Mouse (Mus musculus): ENCODE measurements around the gene Ush1g. TPM values are rescaled to one million over a fixed set of nuclear protein-coding genes. Genes with fewer than 3 reads are reported as not detected.

The Ush1g gene
- polyA plus RNA-seq (2017; shearing (Covaris generic)), result not detected

DNA sequence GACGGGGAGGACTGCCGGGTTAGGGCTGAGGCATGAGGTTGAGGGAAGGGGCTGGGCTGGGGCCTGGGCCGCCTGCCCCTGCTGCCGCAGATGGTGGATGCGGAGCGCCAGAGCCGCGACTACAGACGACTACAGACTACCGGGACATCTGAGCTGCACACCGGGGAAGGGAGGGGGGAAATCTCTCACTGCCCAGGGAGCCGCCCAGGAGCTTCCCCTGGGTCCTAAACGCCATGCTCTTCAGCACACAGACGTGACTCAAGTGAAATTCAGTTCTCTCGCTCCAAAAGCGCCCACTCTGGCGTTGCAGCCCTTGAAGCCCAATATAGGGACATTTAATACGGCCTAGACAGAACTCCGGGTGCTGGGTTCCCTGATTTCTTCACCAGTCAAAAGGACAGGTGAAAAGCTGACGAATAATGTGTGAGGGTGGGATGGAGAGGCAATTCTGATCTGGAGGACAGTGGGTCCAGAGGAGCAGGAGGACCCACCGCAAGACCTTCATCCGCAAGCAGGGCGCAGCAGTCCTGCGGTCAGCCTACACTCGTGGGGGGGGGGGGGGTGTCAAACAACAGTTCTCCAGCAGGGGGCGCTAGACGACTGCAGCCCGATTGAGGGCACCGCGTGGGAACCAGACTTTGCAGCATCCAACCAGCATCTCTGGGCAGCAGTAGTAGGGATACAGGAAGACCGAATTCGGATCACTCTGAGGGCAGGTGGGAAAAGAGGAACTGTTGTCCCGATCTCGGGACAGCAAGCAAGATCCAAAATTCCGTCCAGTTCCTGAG, at the start of gene Ush1g:
Gene Ush1g, minus strand, starts transcription at position 136 of the 788 bp plus-strand sequence.

DNA sequence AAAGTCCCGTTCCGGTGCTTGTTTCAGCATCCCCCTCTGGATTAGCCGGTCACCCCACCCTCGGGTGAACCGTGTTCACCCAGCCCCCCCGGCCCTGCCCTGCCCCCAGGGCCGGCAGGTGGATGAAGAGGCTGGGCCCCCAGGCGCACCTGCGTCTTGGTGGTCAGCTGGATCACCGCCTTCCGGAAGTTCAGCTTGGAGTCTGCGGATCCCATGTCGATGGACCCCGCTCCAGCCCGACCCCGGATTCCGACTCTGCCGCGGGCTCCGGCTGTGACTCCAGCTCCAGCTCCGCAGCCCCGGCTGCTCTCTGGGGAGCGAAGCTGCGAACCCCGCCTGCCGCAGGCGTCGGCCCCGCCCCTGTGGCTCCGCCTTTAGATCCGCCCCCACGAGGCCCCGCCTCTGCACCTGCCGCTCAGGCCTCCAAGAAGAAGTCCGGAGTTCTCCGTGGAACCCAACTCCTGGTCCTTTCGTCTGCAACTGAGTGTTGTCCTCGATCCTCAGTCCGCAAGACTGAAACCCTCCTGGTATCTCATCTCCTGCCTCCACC, 45.6 kb upstream of the Ush1g start, which contains the start of gene Hid1:
Gene Hid1, minus strand, starts transcription at position 362 of the 550 bp plus-strand sequence.

DNA sequence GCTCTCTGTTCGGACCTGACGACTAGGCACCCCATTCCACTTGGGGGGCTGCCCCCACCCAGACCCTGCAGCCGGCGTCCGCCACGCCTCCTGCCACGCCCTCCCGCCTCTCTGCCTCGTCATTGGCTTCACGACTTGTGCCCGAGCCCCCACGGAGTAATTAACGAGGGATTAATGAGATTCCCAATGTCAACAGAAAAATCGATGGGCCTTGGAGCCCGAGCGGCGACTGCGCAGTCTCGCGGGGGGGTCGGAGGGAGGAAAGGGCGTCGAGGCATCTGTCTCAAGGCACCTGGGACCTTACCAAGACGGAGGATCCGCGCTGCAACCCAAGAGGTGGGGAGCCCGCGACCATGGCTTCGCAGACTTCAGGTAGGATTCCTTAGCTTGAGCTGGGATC, 12.7 kb upstream of the Ush1g start, which contains the start of gene Otop3:
Gene Otop3, plus strand, starts transcription at position 201 of the 400 bp plus-strand sequence.

DNA sequence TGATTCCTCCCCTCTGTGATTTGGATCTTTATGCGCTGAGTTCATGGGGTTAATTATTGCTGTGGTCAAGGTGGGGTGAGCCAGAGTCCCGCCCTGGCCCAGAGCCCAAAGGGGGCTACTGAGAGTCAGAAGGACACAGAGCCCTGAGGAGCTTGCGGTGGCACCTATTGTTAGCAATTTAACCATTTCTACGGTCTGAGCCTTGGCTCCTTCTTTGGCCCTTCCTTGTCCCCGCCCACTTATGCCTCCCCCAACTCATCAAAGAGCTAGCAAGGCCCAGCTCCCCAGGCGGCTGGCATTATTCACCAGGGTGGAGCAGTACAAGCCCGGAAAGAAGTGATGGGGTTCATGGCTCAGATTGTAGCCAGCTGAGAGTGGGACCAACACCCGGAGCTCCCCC, 15.0 kb downstream of the Ush1g start, which contains the start of gene Otop2:
Gene Otop2, plus strand, starts transcription at position 301 of the 400 bp plus-strand sequence.

DNA sequence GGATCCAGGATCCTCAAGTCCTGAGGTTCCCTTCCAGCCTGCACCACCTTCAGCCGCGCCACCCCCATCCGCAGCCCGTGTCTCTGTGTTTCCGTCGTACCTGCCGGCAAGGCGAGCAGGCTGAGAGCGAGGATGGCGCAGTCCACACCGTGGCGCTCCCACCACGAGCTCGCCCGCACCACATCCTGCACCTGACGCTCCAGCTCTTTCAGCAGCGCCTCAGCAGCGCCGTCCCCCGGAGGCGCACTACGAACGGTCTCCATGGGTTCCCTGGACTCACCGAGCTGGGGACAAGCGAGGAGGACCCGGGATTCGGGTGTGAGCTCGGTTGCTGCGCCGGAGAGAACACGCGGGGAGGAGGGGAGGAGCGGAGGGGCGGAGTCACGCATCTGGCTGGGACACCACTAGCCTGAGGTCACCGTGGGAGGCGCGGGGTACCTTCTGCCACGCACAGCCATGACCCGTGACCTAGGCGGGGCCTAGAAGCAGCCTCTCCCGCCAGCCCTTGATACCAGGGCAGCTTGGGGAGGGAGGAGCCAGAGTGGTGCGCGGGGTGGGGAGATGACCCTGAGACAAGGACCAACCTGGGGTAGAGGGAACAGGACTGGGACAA, 24.5 kb downstream of the Ush1g start, which contains the start of gene Fads6:
Gene Fads6, minus strand, starts transcription at position 450 of the 613 bp plus-strand sequence.

DNA sequence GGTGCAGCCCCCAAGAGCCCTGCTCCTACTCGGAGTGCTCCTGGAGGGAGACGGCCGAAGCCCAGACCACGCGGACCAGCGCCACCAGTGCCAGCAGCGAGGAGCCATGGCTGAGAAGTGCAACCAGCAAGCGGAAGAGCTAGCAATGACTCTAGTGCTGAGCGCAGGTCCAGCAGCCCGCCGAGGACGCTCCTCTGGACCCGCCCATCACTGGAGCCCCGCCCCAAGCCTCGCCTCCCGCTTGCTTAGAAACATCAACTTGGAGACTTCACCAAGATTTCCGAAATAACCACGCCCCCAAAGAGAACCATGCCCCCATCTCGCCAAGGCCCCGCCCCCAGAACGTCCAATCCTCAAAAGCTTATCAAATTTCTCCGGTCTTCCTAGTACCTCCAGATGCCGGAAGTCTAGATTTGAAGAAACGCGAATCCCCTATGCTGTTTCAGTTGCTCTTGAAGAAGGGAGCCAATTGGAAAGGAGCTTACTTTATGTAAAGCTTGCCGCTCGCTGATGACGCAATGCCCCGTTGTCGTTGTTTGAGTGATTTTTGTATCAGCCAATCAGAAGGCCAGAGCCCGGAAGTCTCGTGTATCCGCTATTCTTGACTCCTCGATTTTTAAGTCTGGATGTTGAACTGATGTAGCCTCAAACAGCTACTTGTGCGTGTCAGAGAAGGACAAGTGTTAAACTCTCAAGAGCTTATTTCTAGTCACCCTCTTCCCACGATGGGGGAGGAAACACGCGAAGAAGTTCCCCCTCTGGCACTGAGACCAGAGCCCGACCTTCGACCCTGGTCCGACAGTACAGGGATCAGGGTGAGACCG, 44.8 kb downstream of the Ush1g start, which contains the start of gene Fdxr:
Gene Fdxr, minus strand, starts transcription at position 271 of the 824 bp plus-strand sequence.

DNA sequence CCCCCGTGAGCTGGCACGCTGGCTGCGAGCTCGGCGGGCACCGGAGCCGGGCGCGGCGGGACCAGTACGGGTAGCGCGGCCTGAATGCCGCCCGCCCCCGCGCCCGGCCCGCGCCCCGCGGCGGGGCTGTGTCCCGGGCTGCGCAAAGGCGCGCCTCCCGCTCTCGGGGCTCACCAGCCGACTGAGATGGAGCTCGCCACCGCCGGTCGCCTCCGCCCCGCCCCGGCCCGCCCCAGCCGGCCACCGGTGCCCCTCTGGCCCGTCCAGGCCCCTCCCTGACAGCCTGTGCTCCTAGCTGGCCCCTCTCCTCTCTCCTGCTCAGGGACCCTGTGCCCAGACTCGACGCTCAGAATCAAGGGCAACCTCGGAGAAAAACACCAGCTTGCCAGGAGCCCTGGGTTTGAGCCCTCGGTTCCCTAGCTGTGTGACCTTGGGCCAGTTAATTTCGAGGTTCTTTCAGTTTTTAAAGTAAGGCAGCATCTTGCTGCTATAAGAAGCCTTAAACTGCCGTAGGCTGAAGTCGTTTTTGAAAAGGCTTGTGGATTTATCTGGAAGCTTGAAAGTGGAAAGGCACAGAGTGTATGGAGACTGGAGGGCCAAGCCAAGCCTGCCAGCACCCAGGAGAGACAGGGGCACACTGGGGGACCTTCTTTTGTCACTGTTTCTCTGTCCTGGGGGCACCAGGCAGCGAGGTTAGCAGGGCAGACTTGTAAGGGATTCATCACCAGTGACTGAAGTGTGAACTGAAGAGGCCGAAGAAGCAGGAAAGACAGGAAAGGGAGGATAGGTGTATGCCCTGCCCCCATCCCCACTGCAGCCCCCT, 54.6 kb downstream of the Ush1g start, which contains the start of gene Grin2c:
Gene Grin2c, minus strand, starts transcription at position 183 of the 823 bp plus-strand sequence.

Other genes with a start within 250 kb of the Ush1g start
- 100 to 1,000 TPM; 154 to 188 TPM for gene Rab37, start 230.6 kb downstream of the Ush1g start, polyA plus RNA-seq (2017; shearing (Covaris generic))
- gene Cd300lf, start 188.0 kb downstream of the Ush1g start, polyA plus RNA-seq (2017; shearing (Covaris generic)), result under 1 TPM; 0.39 to 0.98 TPM
- 100 to 1,000 TPM; 433 to 435 TPM for gene Slc9a3r1, start 158.7 kb downstream of the Ush1g start, polyA plus RNA-seq (2017; shearing (Covaris generic))
- 10 to 100 TPM; 15.3 to 15.4 TPM for gene Tmem104, start 134.6 kb downstream of the Ush1g start, polyA plus RNA-seq (2017; shearing (Covaris generic))
- 10 to 100 TPM; 14.0 to 15.7 TPM for gene Nat9, start 134.2 kb downstream of the Ush1g start, polyA plus RNA-seq (2017; shearing (Covaris generic))
- gene Grin2c, start 54.8 kb downstream of the Ush1g start, polyA plus RNA-seq (2017; shearing (Covaris generic)), result under 1 TPM in 1 of 2 experiments, not detected in 1; 0.04 TPM
- gene Fdxr, start 45.0 kb downstream of the Ush1g start, polyA plus RNA-seq (2017; shearing (Covaris generic)), result 10 to 100 TPM; 25.0 to 35.0 TPM
- gene Fads6, start 24.4 kb downstream of the Ush1g start, polyA plus RNA-seq (2017; shearing (Covaris generic)), result 1 to 10 TPM in 1 of 2 experiments, under 1 TPM in 1; 0.87 to 1.1 TPM
- not detected for gene Otop2, start 14.9 kb downstream of the Ush1g start, polyA plus RNA-seq (2017; shearing (Covaris generic))
- gene Otop3, start 12.7 kb upstream of the Ush1g start, polyA plus RNA-seq (2017; shearing (Covaris generic)), result under 1 TPM in 1 of 2 experiments, not detected in 1; 0.89 TPM
- gene Hid1, start 45.7 kb upstream of the Ush1g start, polyA plus RNA-seq (2017; shearing (Covaris generic)), result 1 to 10 TPM; 6.2 to 9.8 TPM
- under 1 TPM in 1 of 2 experiments, not detected in 1; 0.24 TPM for gene Cdr2l, start 59.9 kb upstream of the Ush1g start, polyA plus RNA-seq (2017; shearing (Covaris generic))
- gene Mrpl58, start 81.7 kb upstream of the Ush1g start, polyA plus RNA-seq (2017; shearing (Covaris generic)), result 100 to 1,000 TPM; 140 TPM
- gene Atp5h, start 97.9 kb upstream of the Ush1g start, polyA plus RNA-seq (2017; shearing (Covaris generic)), result 100 to 1,000 TPM; 599 to 724 TPM
- gene Kctd2, start 98.1 kb upstream of the Ush1g start, polyA plus RNA-seq (2017; shearing (Covaris generic)), result 10 to 100 TPM; 53.6 to 95.0 TPM
- gene Trim80, start 118.5 kb upstream of the Ush1g start, polyA plus RNA-seq (2017; shearing (Covaris generic)), result under 1 TPM in 1 of 2 experiments, not detected in 1; 0.15 TPM
- gene Slc16a5, start 140.4 kb upstream of the Ush1g start, polyA plus RNA-seq (2017; shearing (Covaris generic)), result 10 to 100 TPM in 1 of 2 experiments, 1 to 10 TPM in 1; 5.5 to 33.6 TPM
- gene Armc7, start 153.6 kb upstream of the Ush1g start, polyA plus RNA-seq (2017; shearing (Covaris generic)), result 100 to 1,000 TPM in 1 of 2 experiments, 10 to 100 TPM in 1; 98.8 to 112 TPM
- gene Nt5c, start 169.8 kb upstream of the Ush1g start, polyA plus RNA-seq (2017; shearing (Covaris generic)), result 100 to 1,000 TPM; 323 to 410 TPM
- 100 to 1,000 TPM; 464 to 578 TPM for gene Jpt1, start 192.3 kb upstream of the Ush1g start, polyA plus RNA-seq (2017; shearing (Covaris generic))
- 100 to 1,000 TPM; 672 to 692 TPM for gene Sumo2, start 214.2 kb upstream of the Ush1g start, polyA plus RNA-seq (2017; shearing (Covaris generic))
- 100 to 1,000 TPM in 1 of 2 experiments, 10 to 100 TPM in 1; 76.0 to 110 TPM for gene Nup85, start 242.4 kb upstream of the Ush1g start, polyA plus RNA-seq (2017; shearing (Covaris generic))

Data from inflammation-experienced regulatory T-cells (primary cell).